Mouse (Mus musculus) kidney, postnatal 0 days (tissue): Measurements from ENCODE around the gene Tmem181a. TPM values are rescaled to one million over a fixed set of nuclear protein-coding genes. Genes with fewer than 3 reads are reported as not detected.
"Not testable (repeated sequence)": the region's sequence is repeated elsewhere in the genome, so short reads cannot be mapped to it uniquely, and the experiment has no call there.

Experiments
- ATAC-seq: fragments of 200-750 bp; cut with Nextera tagmentation; replicated peaks from 2 replicates; pipeline ENCODE4 v1.8.0; 2017; ENCODE audit warnings: low read depth, moderate number of reproducible peaks, moderate TSS enrichment, moderate library complexity; ENCODE audit not compliant: low FRiP score
- DNase-seq: peaks from one replicate; pipeline ENCODE4 v3.0.0-alpha.2; 2016; ENCODE audit warnings: low spot score
- H3K27ac ChIP-seq: fragments of 300-500 bp; sonication (generic); 2 replicates; pipeline ENCODE4 v1.5.1; 2014; ENCODE audit warnings: mild to moderate bottlenecking
- H3K27me3 ChIP-seq: fragments of 300-500 bp; sonication (generic); 2 replicates; pipeline ENCODE4 v1.6.1; 2014; ENCODE audit warnings: low read length, mixed read lengths; ENCODE audit not compliant: insufficient read depth
- H3K36me3 ChIP-seq: fragments of 300-500 bp; sonication (generic); 2 replicates; pipeline ENCODE4 v1.6.1; 2014; ENCODE audit warnings: low read length, mixed read lengths; ENCODE audit not compliant: insufficient read depth
- H3K4me1 ChIP-seq: fragments of 300-500 bp; sonication (generic); replicated peaks from 2 replicates; pipeline ENCODE4 v1.6.1; 2014; ENCODE audit warnings: antibody characterized with exemption, low read length, mixed read lengths; ENCODE audit not compliant: insufficient read depth
- H3K4me2 ChIP-seq: fragments of 300-500 bp; sonication (generic); 2 replicates; pipeline ENCODE4 v1.6.1; 2014; ENCODE audit warnings: mild to moderate bottlenecking, low read length, moderate library complexity, mixed read lengths
- H3K4me3 ChIP-seq: fragments of 300-500 bp; sonication (generic); replicated peaks from 2 replicates; pipeline ENCODE4 v1.5.1; 2014; ENCODE audit warnings: low read depth, low read length
- H3K9ac ChIP-seq: fragments of 300-500 bp; sonication (generic); 2 replicates; pipeline ENCODE4 v1.6.1; 2014; ENCODE audit warnings: low read depth, low read length
- H3K9me3 ChIP-seq: fragments of 300-500 bp; sonication (generic); replicated peaks from 2 replicates; pipeline ENCODE4 v1.6.1; 2016; ENCODE audit warnings: low read length, inconsistent platforms, mixed read lengths
- WGBS: fragments of 180-500 bp; shearing (Covaris S2); extraction: QIAGEN DNeasy Blood & Tissue Kit; methylation state at CpG from one replicate; pipeline ENCODE4 v1.1.7; 2014; 5-methylcytosine and 5-hydroxymethylcytosine counted together
- polyA plus RNA-seq: library from polyadenylated mRNA; unstranded; fragments of >200 nt; fragmentation: Nextera tagmentation; extraction: Ambion mirVana; gene quantifications from 2 replicates; pipeline ENCODE4 v1.2.1, GENCODE M21; 2015

Gene Tmem181a
- polyA plus RNA-seq, 1 experiment from 2014 or later, result 10.0 TPM

DNA sequence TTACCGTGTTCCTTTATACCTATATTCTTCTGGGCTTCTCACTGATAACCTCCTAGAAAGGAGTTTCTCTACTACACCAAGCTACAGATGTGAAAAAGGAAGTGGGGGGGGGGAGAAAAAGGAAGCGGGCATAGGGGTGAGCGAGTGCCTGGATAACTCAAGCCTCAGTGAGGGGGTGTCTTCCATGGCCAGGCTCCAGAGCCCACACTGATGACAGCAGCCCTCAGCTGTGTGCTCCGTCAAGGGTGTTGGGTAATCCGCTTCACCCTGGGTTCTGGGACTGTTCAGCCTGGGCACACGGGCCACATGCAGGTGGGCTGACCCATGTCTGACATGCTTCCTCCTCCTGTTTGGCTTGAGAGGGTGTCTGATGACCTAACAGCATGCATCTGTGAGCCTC is 15.3 kb downstream of the Tmem181a start:
- not testable (repeated sequence) for H3K27ac ChIP-seq, H3K4me3 ChIP-seq, H3K9ac ChIP-seq, H3K36me3 ChIP-seq, DNase-seq, H3K9me3 ChIP-seq, H3K27me3 ChIP-seq, H3K4me1 ChIP-seq, H3K4me2 ChIP-seq, ATAC-seq
- 78% methylated on average over 6 of the region's 6 CpGs for WGBS

DNA sequence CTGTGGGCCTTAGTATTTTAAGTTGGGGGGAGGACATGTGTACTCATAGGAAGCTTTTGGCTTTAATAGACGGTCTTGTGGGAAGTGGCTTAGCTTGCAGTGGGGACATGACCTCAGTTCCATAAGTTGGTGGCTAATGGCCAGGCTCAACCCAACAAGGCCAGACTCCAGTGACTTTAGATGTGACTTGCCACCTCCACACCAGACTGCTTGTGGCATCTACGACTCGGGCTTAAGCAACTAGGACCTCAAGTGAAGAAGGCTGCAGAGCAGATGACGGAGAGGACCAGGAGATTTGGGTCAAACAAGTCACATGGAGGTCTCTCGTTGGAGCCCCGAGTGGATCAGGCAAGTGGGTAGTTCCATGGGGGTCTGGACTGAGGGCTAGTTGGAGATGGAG is 18.0 kb downstream of the Tmem181a start:
- H3K9me3 ChIP-seq, H3K27me3 ChIP-seq, H3K4me3 ChIP-seq, H3K4me2 ChIP-seq, H3K9ac ChIP-seq, H3K36me3 ChIP-seq, H3K4me1 ChIP-seq, DNase-seq, ATAC-seq, H3K27ac ChIP-seq: not testable (repeated sequence)
- WGBS, result 89% methylated on average over 4 of the region's 6 CpGs

DNA sequence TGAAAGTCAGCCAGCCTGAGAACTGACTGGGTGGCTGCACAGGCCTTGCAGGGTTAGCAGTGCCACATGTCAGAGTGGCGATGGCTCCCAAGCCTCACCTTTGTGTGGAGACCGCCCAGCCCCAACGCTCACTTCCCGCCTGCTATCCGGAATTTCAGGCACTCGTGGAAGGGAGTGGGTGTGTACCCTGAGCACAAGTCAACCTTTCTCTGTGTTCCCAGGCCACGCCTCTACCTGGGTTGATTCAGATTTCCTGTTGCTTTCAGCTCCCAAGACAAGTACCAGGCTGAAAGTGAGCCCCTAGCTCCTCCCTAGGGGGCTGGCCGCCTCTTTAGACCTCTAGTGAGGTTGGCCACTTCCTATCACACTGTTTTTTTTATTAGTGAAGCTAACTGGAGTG is 22.5 kb downstream of the Tmem181a start:
- not testable (repeated sequence) for H3K4me3 ChIP-seq, ATAC-seq, H3K27me3 ChIP-seq, H3K36me3 ChIP-seq, H3K4me2 ChIP-seq, DNase-seq, H3K4me1 ChIP-seq, H3K9me3 ChIP-seq, H3K9ac ChIP-seq, H3K27ac ChIP-seq
- 51% methylated on average over 8 of the region's 8 CpGs for WGBS

DNA sequence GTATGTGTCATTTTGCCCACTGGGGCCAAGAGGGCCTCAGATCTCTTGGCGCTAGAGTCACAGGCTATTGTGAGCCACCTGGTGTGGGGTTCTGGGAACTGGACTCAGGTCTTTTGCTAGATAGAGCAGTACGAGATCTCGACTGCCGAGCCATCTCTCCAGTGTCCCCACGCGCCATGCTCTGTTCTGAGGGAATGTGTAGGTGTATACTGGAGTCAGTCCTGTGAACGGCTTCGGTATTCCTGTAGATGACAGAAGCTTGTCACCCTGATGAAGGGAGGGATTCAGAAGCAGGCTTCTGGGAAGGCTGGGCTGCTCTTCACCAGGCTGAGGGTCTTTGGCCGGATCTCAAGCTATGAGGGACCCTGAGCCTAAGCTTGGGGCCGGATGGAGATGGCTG is 23.1 kb downstream of the Tmem181a start:
- 81% methylated on average over 7 of the region's 10 CpGs for WGBS
- not testable (repeated sequence) for H3K4me3 ChIP-seq, H3K9me3 ChIP-seq, DNase-seq, H3K9ac ChIP-seq, H3K4me1 ChIP-seq, H3K4me2 ChIP-seq, ATAC-seq, H3K27me3 ChIP-seq, H3K27ac ChIP-seq, H3K36me3 ChIP-seq

DNA sequence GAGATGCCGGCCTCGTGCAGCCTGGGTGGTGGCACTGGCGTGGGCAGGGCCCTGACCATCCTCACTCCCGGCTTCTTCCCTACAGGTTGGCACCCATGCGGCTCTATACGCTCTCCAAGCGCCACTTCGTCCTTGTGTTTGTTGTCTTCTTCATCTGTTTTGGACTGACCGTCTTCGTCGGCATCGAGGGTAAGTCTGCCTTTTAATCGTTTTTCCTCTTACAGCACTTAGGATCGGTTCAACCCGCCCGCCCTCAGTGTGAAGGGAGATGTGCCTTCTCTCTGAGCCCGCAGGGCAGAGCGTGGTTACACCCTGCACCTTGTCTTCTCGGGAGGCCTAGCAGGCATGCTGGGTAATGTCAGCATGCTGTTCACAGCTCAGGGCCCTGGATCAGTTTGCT is 23.9 kb downstream of the Tmem181a start:
- WGBS, result 93% methylated on average over 15 of the region's 19 CpGs
- not testable (repeated sequence) for H3K4me2 ChIP-seq, DNase-seq, H3K9me3 ChIP-seq, H3K36me3 ChIP-seq, H3K27ac ChIP-seq, H3K9ac ChIP-seq, ATAC-seq, H3K4me1 ChIP-seq, H3K4me3 ChIP-seq, H3K27me3 ChIP-seq

DNA sequence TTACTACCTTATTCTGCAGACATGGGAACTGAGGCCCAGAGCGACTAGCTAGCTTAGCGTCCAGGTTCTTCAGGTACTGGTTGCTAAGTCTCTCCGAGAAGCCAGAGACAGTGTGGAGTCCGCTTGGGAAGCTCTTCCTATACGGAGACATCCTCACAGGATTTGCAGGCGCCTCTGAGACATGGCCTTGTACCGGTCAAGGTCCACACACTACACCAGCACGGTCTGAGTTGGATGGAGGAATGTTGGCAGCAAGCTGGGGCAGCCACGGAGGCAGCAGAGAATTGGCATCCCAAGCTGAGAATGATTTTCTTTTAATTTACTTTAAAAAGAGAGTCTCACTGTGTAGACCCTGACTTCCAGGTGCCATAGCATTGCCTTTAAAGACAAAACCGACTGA is 26.5 kb downstream of the Tmem181a start:
- not testable (repeated sequence) for H3K4me1 ChIP-seq, H3K27ac ChIP-seq, H3K9me3 ChIP-seq, ATAC-seq, H3K36me3 ChIP-seq, H3K4me3 ChIP-seq, DNase-seq, H3K27me3 ChIP-seq, H3K4me2 ChIP-seq, H3K9ac ChIP-seq
- WGBS, result 91% methylated on average over 7 of the region's 10 CpGs

DNA sequence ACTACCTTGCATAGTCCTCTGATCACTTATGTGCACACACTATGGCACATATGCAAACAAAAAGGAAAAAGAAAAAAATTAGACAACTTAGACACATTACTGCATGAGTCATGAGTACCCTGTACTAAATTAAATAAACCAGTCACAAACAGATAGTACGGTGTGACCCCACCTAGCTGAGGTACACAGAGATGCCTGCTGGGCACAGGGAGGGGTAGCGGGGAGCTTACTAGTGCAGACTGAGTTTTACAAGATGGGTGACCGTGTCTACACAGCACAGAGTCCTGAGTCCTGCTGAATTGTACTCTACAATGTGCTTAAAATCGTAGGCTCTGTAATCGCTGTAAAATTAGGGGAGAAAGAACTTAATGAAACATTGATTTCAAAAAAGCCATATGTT is 29.5 kb downstream of the Tmem181a start:
- not testable (repeated sequence) for H3K4me3 ChIP-seq, H3K27me3 ChIP-seq, H3K4me2 ChIP-seq, H3K36me3 ChIP-seq, DNase-seq, H3K4me1 ChIP-seq, ATAC-seq, H3K9me3 ChIP-seq, H3K27ac ChIP-seq, H3K9ac ChIP-seq
- 97% methylated on average over 5 of the region's 5 CpGs for WGBS

DNA sequence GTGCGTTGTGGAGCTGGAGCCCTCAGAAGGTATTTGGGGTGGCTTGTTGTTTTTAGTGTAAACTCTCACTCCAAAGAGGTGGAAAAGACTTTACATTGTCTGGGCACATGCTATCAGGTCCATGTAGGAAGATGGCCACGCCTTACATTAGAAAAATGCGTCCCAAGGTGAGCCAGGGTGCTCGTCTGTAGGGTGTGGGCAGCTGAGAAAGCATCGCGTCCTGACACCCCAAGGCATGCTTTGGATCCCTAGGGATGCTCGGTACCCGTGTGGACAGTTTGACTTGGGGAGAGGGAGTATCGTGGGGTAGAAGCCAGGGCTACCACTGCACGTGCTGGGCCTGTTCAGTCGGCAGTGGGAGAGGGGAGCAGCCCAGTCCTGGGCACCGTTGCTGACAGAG is 32.4 kb downstream of the Tmem181a start:
- not testable (repeated sequence) for H3K9me3 ChIP-seq, H3K4me3 ChIP-seq, H3K36me3 ChIP-seq, ATAC-seq, H3K9ac ChIP-seq, H3K27ac ChIP-seq, DNase-seq, H3K4me2 ChIP-seq, H3K4me1 ChIP-seq, H3K27me3 ChIP-seq
- 95% methylated on average over 8 of the region's 12 CpGs for WGBS

DNA sequence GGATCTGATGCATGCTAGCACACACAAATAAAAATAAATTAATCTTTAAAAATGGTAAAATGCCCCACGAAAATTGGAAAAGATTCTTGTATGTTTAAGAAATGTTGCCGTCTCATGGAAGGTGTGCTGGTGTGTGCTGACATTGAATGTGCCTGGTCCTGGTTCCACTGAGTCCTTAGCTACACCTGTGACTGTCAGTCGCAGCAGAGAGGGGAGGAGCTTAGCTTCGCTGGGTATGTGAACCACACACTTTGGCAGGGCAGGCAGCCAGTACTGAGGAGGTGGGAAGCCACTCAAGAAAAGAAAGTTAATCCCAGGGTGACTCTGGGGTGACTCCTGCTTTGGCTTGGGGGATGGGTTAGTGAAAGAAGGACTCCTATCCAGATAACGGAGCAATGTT is 37.2 kb downstream of the Tmem181a start:
- not testable (repeated sequence) for H3K9ac ChIP-seq, H3K4me1 ChIP-seq, DNase-seq, H3K4me3 ChIP-seq, H3K4me2 ChIP-seq, ATAC-seq, H3K27ac ChIP-seq, H3K36me3 ChIP-seq, H3K9me3 ChIP-seq, H3K27me3 ChIP-seq
- no CpG with 5 or more reads among the region's 5 CpGs for WGBS

DNA sequence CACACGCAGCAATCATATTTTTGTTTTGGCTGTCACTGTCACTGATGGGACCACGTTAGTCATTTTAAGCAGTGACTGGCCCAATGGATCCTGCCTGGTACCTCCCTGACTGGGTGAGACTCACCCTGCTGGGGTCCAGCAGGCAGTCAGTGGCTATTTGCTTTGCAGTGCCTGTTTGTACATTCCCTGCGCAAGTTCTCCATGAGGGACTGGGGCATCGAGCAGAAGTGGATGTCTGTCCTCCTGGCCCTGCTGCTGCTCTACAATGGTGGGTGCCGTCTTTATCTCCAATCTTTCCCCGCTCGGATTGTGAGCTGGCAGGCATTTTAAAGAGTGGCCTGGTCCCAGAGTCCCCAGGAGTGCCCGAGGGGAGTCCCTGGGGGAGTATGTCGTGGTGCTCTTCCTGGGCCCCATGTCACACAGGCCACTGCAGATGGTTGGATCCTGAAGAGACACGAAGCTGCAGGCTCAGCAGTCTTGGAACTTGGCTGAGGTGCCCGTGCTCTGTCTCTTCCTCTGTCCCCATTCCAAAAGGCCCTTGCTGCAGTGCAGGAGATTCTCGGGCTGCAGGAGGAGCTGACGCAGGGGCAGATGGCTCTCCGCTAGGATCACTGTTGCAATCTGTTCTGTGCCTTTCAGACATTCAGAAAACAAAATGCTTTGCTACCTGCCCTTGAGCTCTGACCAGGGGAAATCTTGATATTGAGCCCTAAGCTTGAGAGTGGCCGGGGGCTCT is 40.6 kb downstream of the Tmem181a start:
- WGBS, result 88% methylated on average over 8 of the region's 15 CpGs
- H3K4me3 ChIP-seq, ATAC-seq, H3K9me3 ChIP-seq, H3K27ac ChIP-seq, H3K36me3 ChIP-seq, H3K9ac ChIP-seq, H3K4me1 ChIP-seq, DNase-seq, H3K4me2 ChIP-seq, H3K27me3 ChIP-seq: not testable (repeated sequence)
